Mouse (Mus musculus): ENCODE measurements around the gene Zfp536. TPM values are rescaled to one million over a fixed set of nuclear protein-coding genes. Genes with fewer than 3 reads are reported as not detected.

Zfp536 gene
- polyA plus RNA-seq, 1 experiment from 2014 or later, result 36.0 TPM

- Histone ChIP-seq H3K4me1 (peaks cover 20% of the 10 kb centered on the region), H3K4me3 (no peak overlapping the region), H3K9me3 (no peaks in the 10 kb centered on the region), H3K36me3 (no peaks in the 10 kb centered on the region), H3K27me3 (no peaks in the 10 kb centered on the region), H3K4me2 (replicated peaks) (no peak overlapping the region), H3K9ac (replicated peaks) (no peak overlapping the region), H3K27ac (replicated peaks) (no peak overlapping the region)
- no peak for ATAC-seq (replicated peaks)
- 93% methylated on average over 7 of the region's 7 CpGs for WGBS
Observed at GRCm38 (mm10) chr7:37663676-37664365, 109.6 kb downstream of the Zfp536 start.

DNA sequence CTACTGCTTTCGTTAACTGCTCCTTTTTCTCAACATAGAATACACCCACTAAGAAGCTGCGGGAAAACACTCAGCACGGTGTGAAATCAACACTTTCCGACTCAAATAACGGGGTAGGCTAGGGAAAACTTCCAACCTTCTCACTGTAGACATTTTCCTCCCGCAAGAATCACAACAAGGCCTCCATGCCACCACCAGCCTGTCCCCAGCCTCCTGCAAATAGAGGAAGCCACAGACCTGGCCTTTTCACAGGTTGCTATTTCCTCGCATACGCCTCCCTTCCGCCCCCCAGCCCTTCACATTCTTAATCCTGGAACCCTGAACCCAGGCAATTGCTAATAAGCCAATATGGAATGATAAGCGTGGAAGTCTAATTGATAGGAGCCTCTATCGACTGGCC, 124.8 kb downstream of the Zfp536 start:
- Histone ChIP-seq H3K36me3 (no peaks in the 10 kb centered on the region), H3K4me1 (peaks cover 36% of the 10 kb centered on the region), H3K27ac (replicated peaks) (no peak overlapping the region), H3K9ac (replicated peaks) (no peak overlapping the region), H3K4me2 (replicated peaks) (no peak overlapping the region), H3K27me3 (no peaks in the 10 kb centered on the region), H3K9me3 (no peaks in the 10 kb centered on the region), H3K4me3 (no peak overlapping the region)
- WGBS, result 76% methylated on average over 11 of the region's 11 CpGs
- ATAC-seq (replicated peaks), result no peak

DNA sequence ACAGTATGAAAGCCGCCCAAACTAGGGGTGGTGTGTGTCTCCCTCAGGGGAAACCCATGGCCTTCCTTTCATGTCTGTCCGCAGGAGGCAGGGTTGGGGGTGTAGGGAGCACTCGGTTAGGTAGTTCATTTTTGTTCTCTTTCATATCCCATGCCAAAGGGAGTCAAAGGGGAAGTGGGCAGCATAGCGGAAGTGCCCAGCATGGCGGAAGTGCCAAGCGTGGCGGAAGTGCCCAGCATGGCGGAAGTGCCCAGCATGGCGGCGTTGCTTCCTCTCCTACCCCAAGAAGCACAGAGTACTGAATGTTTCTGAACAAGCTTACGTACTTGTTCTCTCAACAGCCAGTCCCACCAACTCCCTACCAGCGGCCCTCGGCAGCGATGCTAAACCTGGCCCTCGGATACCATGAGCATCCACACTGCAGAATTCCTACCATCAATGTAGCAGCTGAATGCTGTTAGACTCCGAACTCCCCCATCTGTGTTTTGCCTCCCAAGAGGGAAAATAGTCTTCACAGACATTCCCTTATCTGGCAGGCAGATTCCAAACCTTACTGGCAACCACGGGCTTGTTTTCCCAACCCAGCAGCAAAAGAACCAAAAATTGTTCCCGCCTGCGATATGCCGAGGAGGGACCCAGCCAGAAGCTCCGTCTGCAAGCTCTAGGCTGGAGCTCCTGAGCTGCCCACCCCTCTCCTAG, 125.4 kb downstream of the Zfp536 start:
- H3K27me3 ChIP-seq, result no peaks in the 10 kb centered on the region
- no peak overlapping the region for H3K4me3 ChIP-seq
- no peak overlapping the region for H3K27ac ChIP-seq (replicated peaks)
- 83% methylated on average over 21 of the region's 21 CpGs for WGBS
- no peaks in the 10 kb centered on the region for H3K9me3 ChIP-seq
- no peak overlapping the region for H3K9ac ChIP-seq (replicated peaks)
- H3K4me1 ChIP-seq, result peaks cover 36% of the 10 kb centered on the region
- no peaks in the 10 kb centered on the region for H3K36me3 ChIP-seq
- ATAC-seq (replicated peaks), result 0 out of 2 replicates have a peak, but pooled peaks have one; percentile 24
- no peak overlapping the region for H3K4me2 ChIP-seq (replicated peaks)

- Histone ChIP-seq H3K9ac (replicated peaks) (no peak overlapping the region; the same call in 1 of the 2 replicates), H3K36me3 (no peaks in the 10 kb centered on the region), H3K4me3 (no peak overlapping the region), H3K9me3 (no peaks in the 10 kb centered on the region), H3K4me2 (replicated peaks) (no peak overlapping the region), H3K27me3 (no peaks in the 10 kb centered on the region), H3K4me1 (peaks cover 10% of the 10 kb centered on the region), H3K27ac (replicated peaks) (no peak overlapping the region)
- ATAC-seq (replicated peaks), result no peak
- 21% methylated on average over 12 of the region's 12 CpGs for WGBS
Observed at GRCm38 (mm10) chr7:37639740-37640397, 133.6 kb downstream of the Zfp536 start.

- H3K9me3 ChIP-seq, result no peaks in the 10 kb centered on the region
- H3K4me3 ChIP-seq, result no peak overlapping the region
- H3K27ac ChIP-seq (replicated peaks), result no peak overlapping the region
- H3K4me2 ChIP-seq (replicated peaks), result no peak overlapping the region
- peaks cover 2% of the 10 kb centered on the region; the same call in 1 of the 2 replicates for H3K4me1 ChIP-seq
- no peak for ATAC-seq (replicated peaks)
- no peaks in the 10 kb centered on the region for H3K36me3 ChIP-seq
- no peaks in the 10 kb centered on the region for H3K27me3 ChIP-seq
- H3K9ac ChIP-seq (replicated peaks), result no peak overlapping the region
- WGBS, result 82% methylated on average over 5 of the region's 5 CpGs
Observed at GRCm38 (mm10) chr7:37634812-37635211, 138.6 kb downstream of the Zfp536 start.

DNA sequence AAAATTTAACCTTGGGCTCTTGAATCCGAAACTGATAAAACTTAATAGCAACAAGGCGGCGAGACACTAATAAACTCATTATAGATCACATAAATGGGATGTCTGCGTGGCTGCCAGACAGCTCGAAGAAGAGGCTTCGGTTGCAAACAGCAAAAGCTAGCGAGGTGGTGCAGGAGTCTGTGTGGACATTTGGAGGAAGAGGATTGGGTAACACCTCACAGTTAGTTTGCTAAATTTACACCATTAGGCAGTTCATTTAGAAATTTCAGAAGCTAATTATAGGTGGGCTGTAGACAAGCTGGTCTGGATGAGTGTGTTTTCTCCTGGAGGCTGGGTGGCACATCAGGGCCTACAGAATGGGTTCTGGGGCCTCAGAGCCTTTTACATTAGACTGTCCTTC, 143.0 kb downstream of the Zfp536 start:
- Histone ChIP-seq H3K4me1 (peaks cover 32% of the 10 kb centered on the region), H3K9ac (replicated peaks) (no peak overlapping the region), H3K27me3 (no peaks in the 10 kb centered on the region), H3K9me3 (no peaks in the 10 kb centered on the region), H3K4me3 (no peak overlapping the region), H3K27ac (replicated peaks) (no peak overlapping the region), H3K36me3 (no peaks in the 10 kb centered on the region), H3K4me2 (replicated peaks) (no peak overlapping the region)
- no peak for ATAC-seq (replicated peaks)
- WGBS, result 73% methylated on average over 7 of the region's 7 CpGs

DNA sequence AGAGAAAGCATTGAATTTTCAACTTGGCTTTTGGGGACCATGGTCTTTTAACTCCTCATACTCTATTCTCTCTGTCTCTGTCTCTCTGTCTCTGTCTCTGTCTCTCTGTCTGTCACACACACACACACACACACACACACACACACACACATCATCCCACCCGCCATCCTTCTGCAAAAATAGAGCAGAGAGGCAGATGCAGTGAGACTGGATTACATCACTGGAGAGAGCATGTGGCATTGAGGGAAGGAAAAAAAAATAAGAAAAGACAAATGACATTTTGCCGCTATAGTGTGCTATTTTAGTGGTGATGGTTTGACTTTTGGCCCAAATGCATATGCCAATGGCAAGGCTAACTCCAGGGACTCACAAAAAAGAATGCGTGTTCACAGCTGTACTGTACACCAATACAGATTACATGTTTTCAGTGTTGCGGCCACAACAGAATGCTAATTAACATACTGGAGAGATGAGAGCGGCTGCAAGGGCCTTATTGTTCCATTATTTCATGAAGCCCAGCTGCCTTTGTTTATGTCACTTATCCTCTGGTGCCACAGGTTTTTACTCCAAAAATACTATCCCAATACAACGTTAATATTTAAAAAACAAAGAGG, 145.4 kb downstream of the Zfp536 start:
- Histone ChIP-seq H3K27me3 (no peaks in the 10 kb centered on the region), H3K4me2 (replicated peaks) (no peak overlapping the region), H3K4me1 (peaks cover 50% of the 10 kb centered on the region), H3K9ac (replicated peaks) (no peak overlapping the region; the same call in 1 of the 2 replicates), H3K27ac (replicated peaks) (peak overlapping the region; percentile 67), H3K9me3 (no peaks in the 10 kb centered on the region), H3K4me3 (no peak overlapping the region), H3K36me3 (no peaks in the 10 kb centered on the region)
- no peak for ATAC-seq (replicated peaks)
- 10% methylated on average over 6 of the region's 6 CpGs for WGBS

- H3K4me1 ChIP-seq, result peaks cover 50% of the 10 kb centered on the region
- H3K9ac ChIP-seq (replicated peaks), result no peak overlapping the region
Observed at GRCm38 (mm10) chr7:37625758-37626157, 147.7 kb downstream of the Zfp536 start.

DNA sequence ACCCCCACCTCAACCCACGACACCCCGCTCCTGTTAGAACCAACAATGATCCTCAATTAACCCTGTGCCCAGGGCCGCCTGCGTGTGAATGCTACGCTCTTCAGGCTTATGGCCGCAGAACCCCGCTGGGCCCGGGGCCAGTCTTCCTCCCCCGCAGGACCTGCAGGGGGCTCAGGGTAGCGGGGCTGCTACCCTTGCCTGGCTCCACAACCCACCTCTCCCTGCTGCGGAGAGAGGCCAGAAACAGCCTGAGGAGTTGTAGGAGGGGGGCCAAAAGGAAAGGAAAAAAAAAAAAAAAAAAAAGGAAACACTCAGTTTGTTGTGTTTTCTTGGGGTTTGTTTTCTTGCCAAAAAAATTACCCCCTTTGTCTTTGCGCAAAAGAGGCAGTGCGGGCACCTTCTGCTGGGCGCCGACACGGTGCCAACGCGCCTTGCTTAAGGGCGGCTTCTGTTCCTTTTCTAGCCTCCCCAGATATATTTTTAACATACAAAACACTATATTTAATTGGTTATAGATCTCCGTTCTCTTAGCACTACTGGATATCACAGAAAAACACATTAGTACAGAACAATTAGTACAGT, 148.6 kb downstream of the Zfp536 start:
- 2% methylated on average over 20 of the region's 20 CpGs for WGBS
- H3K9ac ChIP-seq (replicated peaks), result peak overlapping the region; percentile 58
- peak; percentile 66 for ATAC-seq (replicated peaks)
- peaks cover 51% of the 10 kb centered on the region for H3K4me1 ChIP-seq
- peak overlapping the region; percentile 49 for H3K4me3 ChIP-seq
- no peaks in the 10 kb centered on the region for H3K36me3 ChIP-seq
- H3K27me3 ChIP-seq, result no peaks in the 10 kb centered on the region
- peak overlapping the region; percentile 88 for H3K4me2 ChIP-seq (replicated peaks)
- H3K27ac ChIP-seq (replicated peaks), result peak overlapping the region; percentile 80
- H3K9me3 ChIP-seq, result no peaks in the 10 kb centered on the region

More at GRCm38 (mm10) chr7:37625758-37626157, 147.7 kb downstream of the Zfp536 start:
- Histone ChIP-seq H3K9me3 (no peaks in the 10 kb centered on the region), H3K4me2 (replicated peaks) (peak overlapping the region; percentile 5; the same call in 1 of the 2 replicates), H3K27me3 (no peaks in the 10 kb centered on the region), H3K4me3 (no peak overlapping the region), H3K27ac (replicated peaks) (peak overlapping the region; percentile 78), H3K36me3 (no peaks in the 10 kb centered on the region)
- ATAC-seq (replicated peaks), result peak; percentile 24; the same call in 1 of the 2 replicates
- WGBS, result 14% methylated on average over 8 of the region's 8 CpGs

- Histone ChIP-seq H3K27ac (replicated peaks) (peak overlapping the region; percentile 80), H3K36me3 (no peaks in the 10 kb centered on the region), H3K9me3 (no peaks in the 10 kb centered on the region), H3K9ac (replicated peaks) (peak overlapping the region; percentile 58), H3K4me1 (peaks cover 52% of the 10 kb centered on the region), H3K4me3 (peak overlapping the region; percentile 49), H3K27me3 (no peaks in the 10 kb centered on the region), H3K4me2 (replicated peaks) (peak overlapping the region; percentile 88)
- under 1% methylated on average over 38 of the region's 62 CpGs for WGBS
- peak; percentile 61 for ATAC-seq (replicated peaks)
Observed at GRCm38 (mm10) chr7:37623903-37624758, 149.3 kb downstream of the Zfp536 start.

- Histone ChIP-seq H3K4me1 (peaks cover 16% of the 10 kb centered on the region), H3K4me3 (no peak overlapping the region), H3K27ac (replicated peaks) (no peak overlapping the region), H3K27me3 (no peaks in the 10 kb centered on the region), H3K9me3 (no peaks in the 10 kb centered on the region), H3K36me3 (no peaks in the 10 kb centered on the region), H3K9ac (replicated peaks) (no peak overlapping the region), H3K4me2 (replicated peaks) (no peak overlapping the region)
- ATAC-seq (replicated peaks), result peak; percentile 32
- 16% methylated on average over 7 of the region's 7 CpGs for WGBS
Observed at GRCm38 (mm10) chr7:37619254-37619653, 154.2 kb downstream of the Zfp536 start.
